Mouse (Mus musculus) stomach, embryonic 15.5 days (tissue): ENCODE data around the gene Smtnl1. TPM values are rescaled to one million over a fixed set of nuclear protein-coding genes. Genes with fewer than 3 reads are reported as not detected.

Experiments used
- ATAC-seq: fragments of 200-750 bp; cut with Nextera tagmentation; 2 replicates; pipeline ENCODE4 v1.8.0; 2017; ENCODE audit warnings: low read depth, moderate number of reproducible peaks, moderate TSS enrichment; ENCODE audit not compliant: insufficient read depth, low FRiP score
- H3K27ac ChIP-seq: fragments of 300-500 bp; sonication (generic); 2 replicates; pipeline ENCODE4 v1.5.1; 2015; ENCODE audit warnings: mild to moderate bottlenecking, inconsistent platforms
- H3K27me3 ChIP-seq: fragments of 300-500 bp; sonication (generic); replicated peaks from 2 replicates; pipeline ENCODE4 v1.6.1; 2015; ENCODE audit warnings: inconsistent platforms
- H3K36me3 ChIP-seq: fragments of 300-500 bp; sonication (generic); 2 replicates; pipeline ENCODE4 v1.6.1; 2015; ENCODE audit warnings: inconsistent platforms
- H3K4me1 ChIP-seq: fragments of 300-500 bp; sonication (generic); 2 replicates; pipeline ENCODE4 v1.6.1; 2015; ENCODE audit warnings: inconsistent platforms
- H3K4me2 ChIP-seq: fragments of 300-500 bp; sonication (generic); 2 replicates; pipeline ENCODE4 v1.6.1; 2015; ENCODE audit warnings: mild to moderate bottlenecking, inconsistent platforms
- H3K4me3 ChIP-seq: fragments of 300-500 bp; sonication (generic); replicated peaks from 2 replicates; pipeline ENCODE4 v1.5.1; 2015; ENCODE audit warnings: inconsistent platforms
- H3K9ac ChIP-seq: fragments of 300-500 bp; sonication (generic); 2 replicates; pipeline ENCODE4 v1.6.1; 2015; ENCODE audit warnings: inconsistent platforms
- H3K9me3 ChIP-seq: fragments of 300-500 bp; sonication (generic); 2 replicates; pipeline ENCODE4 v1.6.1; 2016; ENCODE audit warnings: inconsistent platforms
- WGBS: fragments of 180-500 bp; shearing (Covaris S2); methylation state at CpG from one replicate; pipeline ENCODE4 v1.1.7; 2015; 5-methylcytosine and 5-hydroxymethylcytosine counted together
- polyA plus RNA-seq: library from polyadenylated mRNA; unstranded; fragments of >200 nt; fragmentation: Nextera tagmentation; extraction: Ambion mirVana; gene quantifications from 2 replicates; pipeline ENCODE4 v1.2.1, GENCODE M21; 2015

Smtnl1 gene
- polyA plus RNA-seq, result 0.08 and 0.19 TPM in 2 replicates

GRCm38 (mm10) chr2:84822552-84822951 lies at the start of gene Smtnl1:
Gene Smtnl1, minus strand, starts transcription at chr2:84822652.
- H3K4me1 ChIP-seq, result no peaks in the 10 kb centered on the region
- 43% methylated on average over 13 of the region's 13 CpGs for WGBS
- 0 out of 2 replicates have a peak, but pooled peaks cover 4% of the 10 kb centered on the region for H3K27me3 ChIP-seq
- H3K36me3 ChIP-seq, result no peaks in the 10 kb centered on the region
- H3K4me2 ChIP-seq, result no peak within 1 kb of the TSS
- H3K9ac ChIP-seq, result no peak within 1 kb of the TSS
- no peaks in the 10 kb centered on the region for H3K9me3 ChIP-seq
- ATAC-seq, result no peak
- H3K4me3 ChIP-seq, result no peak within 1 kb of the TSS
- H3K27ac ChIP-seq, result no peak within 1 kb of the TSS

- Histone ChIP-seq H3K9me3 (no peaks in the 10 kb centered on the region), H3K4me1 (peaks cover 19% of the 10 kb centered on the region), H3K4me3 (no peak overlapping the region), H3K27me3 (peaks cover 88% of the 10 kb centered on the region), H3K27ac (no peak overlapping the region), H3K9ac (no peak overlapping the region), H3K4me2 (no peak overlapping the region), H3K36me3 (no peaks in the 10 kb centered on the region)
- ATAC-seq, result no peak
- WGBS, result 64% methylated on average over 4 of the region's 4 CpGs
These were observed 48.2 kb upstream of the Smtnl1 start for GRCm38 (mm10) chr2:84870623-84871160.

GRCm38 (mm10) chr2:84868977-84869376 lies 46.5 kb upstream of the Smtnl1 start:
- H3K4me2 ChIP-seq, result no peak overlapping the region
- peaks cover 78% of the 10 kb centered on the region for H3K27me3 ChIP-seq
- H3K4me1 ChIP-seq, result peaks cover 20% of the 10 kb centered on the region
- no peaks in the 10 kb centered on the region for H3K36me3 ChIP-seq
- H3K27ac ChIP-seq, result no peak overlapping the region
- no peak for ATAC-seq
- H3K9me3 ChIP-seq, result no peaks in the 10 kb centered on the region
- H3K9ac ChIP-seq, result no peak overlapping the region
- no peak overlapping the region for H3K4me3 ChIP-seq
- WGBS, result 63% methylated on average over 2 of the region's 2 CpGs

GRCm38 (mm10) chr2:84868521-84868943 lies 46.1 kb upstream of the Smtnl1 start:
- Histone ChIP-seq H3K9ac (no peak overlapping the region), H3K4me1 (peaks cover 20% of the 10 kb centered on the region), H3K27ac (no peak overlapping the region), H3K4me3 (no peak overlapping the region), H3K4me2 (no peak overlapping the region), H3K27me3 (peaks cover 73% of the 10 kb centered on the region), H3K9me3 (no peaks in the 10 kb centered on the region), H3K36me3 (no peaks in the 10 kb centered on the region)
- WGBS, result 12% methylated on average over 5 of the region's 5 CpGs
- ATAC-seq, result no peak

- Histone ChIP-seq H3K9me3 (no peaks in the 10 kb centered on the region), H3K4me3 (peak overlapping the region; percentile 36), H3K36me3 (peaks cover 2% of the 10 kb centered on the region; the same call in 1 of the 2 replicates), H3K4me2 (peak overlapping the region; percentile 76), H3K9ac (no peak overlapping the region), H3K27me3 (peaks cover 48% of the 10 kb centered on the region), H3K27ac (no peak overlapping the region), H3K4me1 (peaks cover 8% of the 10 kb centered on the region)
- ATAC-seq, result no peak; the same call in 1 of the 2 replicates
- 2% methylated on average over 47 of the region's 47 CpGs for WGBS
These were observed 43.4 kb upstream of the Smtnl1 start for GRCm38 (mm10) chr2:84865616-84866571.

GRCm38 (mm10) chr2:84862231-84862630 lies 39.8 kb upstream of the Smtnl1 start:
- Histone ChIP-seq H3K4me1 (peaks cover 8% of the 10 kb centered on the region), H3K27me3 (peaks cover 15% of the 10 kb centered on the region; the same call in 1 of the 2 replicates), H3K27ac (no peak overlapping the region), H3K9me3 (no peaks in the 10 kb centered on the region), H3K9ac (no peak overlapping the region), H3K36me3 (peaks cover 20% of the 10 kb centered on the region), H3K4me2 (no peak overlapping the region), H3K4me3 (no peak overlapping the region)
- ATAC-seq, result no peak
- WGBS, result 78% methylated on average over 3 of the region's 3 CpGs

- Histone ChIP-seq H3K27me3 (0 out of 2 replicates have a peak, but pooled peaks cover 7% of the 10 kb centered on the region), H3K27ac (no peak overlapping the region), H3K4me1 (peaks cover 8% of the 10 kb centered on the region), H3K36me3 (peaks cover 24% of the 10 kb centered on the region), H3K4me2 (no peak overlapping the region), H3K4me3 (no peak overlapping the region), H3K9me3 (no peaks in the 10 kb centered on the region), H3K9ac (no peak overlapping the region)
- 72% methylated on average over 3 of the region's 3 CpGs for WGBS
- no peak for ATAC-seq
These were observed 39.0 kb upstream of the Smtnl1 start for GRCm38 (mm10) chr2:84861430-84861829.

GRCm38 (mm10) chr2:84859991-84860780 lies 37.7 kb upstream of the Smtnl1 start:
- no peaks in the 10 kb centered on the region for H3K9me3 ChIP-seq
- WGBS, result 81% methylated on average over 7 of the region's 7 CpGs
- H3K4me3 ChIP-seq, result no peak overlapping the region
- peaks cover 24% of the 10 kb centered on the region for H3K36me3 ChIP-seq
- ATAC-seq, result no peak
- H3K9ac ChIP-seq, result no peak overlapping the region
- H3K4me1 ChIP-seq, result no peaks in the 10 kb centered on the region
- H3K4me2 ChIP-seq, result no peak overlapping the region
- H3K27ac ChIP-seq, result no peak overlapping the region
- no peaks in the 10 kb centered on the region for H3K27me3 ChIP-seq

- Histone ChIP-seq H3K9ac (no peak overlapping the region), H3K36me3 (peaks cover 30% of the 10 kb centered on the region)
- WGBS, result 91% methylated on average over 1 of the region's 1 CpGs
These were observed 36.1 kb upstream of the Smtnl1 start for GRCm38 (mm10) chr2:84858551-84858950.

GRCm38 (mm10) chr2:84855732-84856131 lies 33.3 kb upstream of the Smtnl1 start:
- Histone ChIP-seq H3K4me3 (no peak overlapping the region), H3K27me3 (no peaks in the 10 kb centered on the region), H3K9ac (no peak overlapping the region), H3K4me1 (no peaks in the 10 kb centered on the region), H3K9me3 (no peaks in the 10 kb centered on the region), H3K36me3 (peaks cover 28% of the 10 kb centered on the region), H3K27ac (no peak overlapping the region), H3K4me2 (no peak overlapping the region)
- ATAC-seq, result no peak
- 61% methylated on average over 2 of the region's 2 CpGs for WGBS

More at GRCm38 (mm10) chr2:84858551-84858950, 36.1 kb upstream of the Smtnl1 start:
- Histone ChIP-seq H3K4me3 (no peak overlapping the region), H3K27me3 (no peaks in the 10 kb centered on the region), H3K4me2 (no peak overlapping the region), H3K4me1 (no peaks in the 10 kb centered on the region), H3K9me3 (no peaks in the 10 kb centered on the region), H3K27ac (no peak overlapping the region)
- ATAC-seq, result no peak
